Mouse (Mus musculus): ENCODE data around the gene Hmg20a. TPM values are rescaled to one million over a fixed set of nuclear protein-coding genes. Genes with fewer than 3 reads are reported as not detected.

Gene Hmg20a
- polyA plus RNA-seq, 1 experiment = 43.5 TPM

DNA sequence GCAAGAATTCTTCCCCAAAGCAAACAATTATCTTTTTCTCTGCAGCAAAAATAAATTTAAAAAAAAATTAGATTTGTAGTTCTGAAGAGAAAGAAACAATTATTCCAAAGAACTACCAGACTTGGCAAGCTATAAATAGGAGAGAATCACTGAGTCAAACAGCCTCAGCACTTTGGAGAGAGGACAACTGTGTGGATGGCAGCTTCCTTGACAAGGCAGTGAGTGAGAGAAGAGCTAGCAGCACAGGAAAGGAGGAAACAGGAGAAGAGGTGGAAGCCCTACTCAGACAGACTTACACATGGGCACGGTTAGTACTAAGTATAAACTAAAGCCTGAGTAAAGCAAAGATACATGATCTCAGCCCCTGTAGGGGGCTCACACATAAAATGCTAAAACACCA, 22.1 kb upstream of the Hmg20a start:
- TF ChIP-seq CTCF (IDR thresholded peaks at IDR 0.05; ENCODE audit: low read depth, low read length) (no peak), POLR2A (IDR thresholded peaks at IDR 0.05; ENCODE audit: insufficient read depth, low read length) (no peak), EP300 (IDR thresholded peaks at IDR 0.05; ENCODE audit: insufficient read depth, low read depth, low read length) (no peak)
- H3K9ac ChIP-seq (ENCODE audit: low read depth, poor library complexity, severe bottlenecking) = no peak overlapping the region
- H3K27me3 ChIP-seq (ENCODE audit: control insufficient read depth, insufficient read depth, low read length, poor library complexity, severe bottlenecking) = no peaks in the 10 kb centered on the region
- H3K4me3 ChIP-seq (ENCODE audit: low read depth, low read length) = no peak overlapping the region
- H3K36me3 ChIP-seq (ENCODE audit: control insufficient read depth, insufficient read depth, low read length, poor library complexity, severe bottlenecking) = no peaks in the 10 kb centered on the region
- no peaks in the 10 kb centered on the region for H3K4me1 ChIP-seq (ENCODE audit: control insufficient read depth, insufficient read depth, low read length)
- H3K9me3 ChIP-seq (replicated peaks; ENCODE audit: control insufficient read depth, insufficient read depth, low read length, poor library complexity, severe bottlenecking) = no peaks in the 10 kb centered on the region
- H3K27ac ChIP-seq (ENCODE audit: insufficient read depth, low read length) = no peak overlapping the region

DNA sequence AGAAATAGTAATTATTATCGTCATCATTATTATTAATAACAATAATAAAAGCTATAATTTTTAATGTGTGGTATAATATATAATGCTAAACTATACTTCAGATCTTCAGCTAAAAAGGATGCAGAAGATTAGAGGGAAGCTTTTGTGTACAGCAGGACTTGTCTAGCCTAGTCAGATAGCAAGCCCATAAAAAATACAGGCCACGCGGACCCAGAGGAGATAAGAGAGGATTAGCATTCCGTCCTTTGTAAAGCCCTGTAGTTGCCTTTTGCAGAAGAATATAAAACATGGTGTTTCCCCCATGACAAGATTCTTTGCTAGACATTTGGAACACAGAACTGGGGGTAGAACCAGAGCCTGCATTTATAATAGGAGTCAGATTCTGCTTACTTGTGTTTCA, 13.8 kb upstream of the Hmg20a start:
- Histone ChIP-seq H3K4me1 (ENCODE audit: control insufficient read depth, insufficient read depth, low read length) (no peaks in the 10 kb centered on the region), H3K36me3 (ENCODE audit: control insufficient read depth, insufficient read depth, low read length, poor library complexity, severe bottlenecking) (no peaks in the 10 kb centered on the region), H3K9me3 (replicated peaks; ENCODE audit: control insufficient read depth, insufficient read depth, low read length, poor library complexity, severe bottlenecking) (no peaks in the 10 kb centered on the region), H3K27ac (ENCODE audit: insufficient read depth, low read length) (no peak overlapping the region), H3K4me3 (ENCODE audit: low read depth, low read length) (no peak overlapping the region), H3K27me3 (ENCODE audit: control insufficient read depth, insufficient read depth, low read length, poor library complexity, severe bottlenecking) (no peaks in the 10 kb centered on the region), H3K9ac (ENCODE audit: low read depth, poor library complexity, severe bottlenecking) (no peak overlapping the region)
- TF ChIP-seq EP300 (IDR thresholded peaks at IDR 0.05; ENCODE audit: insufficient read depth, low read depth, low read length) (no peak), CTCF (IDR thresholded peaks at IDR 0.05; ENCODE audit: low read depth, low read length) (no peak), POLR2A (IDR thresholded peaks at IDR 0.05; ENCODE audit: insufficient read depth, low read length) (no peak)

DNA sequence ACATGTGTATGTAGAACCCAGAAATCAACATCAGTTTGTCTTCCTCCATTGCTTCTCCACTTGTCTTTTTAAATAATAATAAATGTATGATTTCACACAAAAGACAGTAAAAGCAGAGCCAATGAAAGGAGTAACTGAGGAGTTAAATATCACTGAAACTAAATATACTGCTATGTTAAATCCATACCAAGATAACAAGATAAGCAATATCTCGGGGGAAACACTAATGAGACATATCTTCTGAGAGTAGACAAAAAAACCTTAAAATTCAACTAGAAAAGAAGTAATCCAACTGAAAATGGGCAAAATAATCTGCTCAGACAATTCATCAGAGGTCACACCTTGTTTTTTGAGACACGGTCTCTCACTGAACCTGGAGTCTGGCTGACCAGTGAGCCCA, 8.5 kb upstream of the Hmg20a start:
- Histone ChIP-seq H3K9me3 (replicated peaks; ENCODE audit: control insufficient read depth, insufficient read depth, low read length, poor library complexity, severe bottlenecking) (no peaks in the 10 kb centered on the region), H3K4me1 (ENCODE audit: control insufficient read depth, insufficient read depth, low read length) (no peaks in the 10 kb centered on the region), H3K36me3 (ENCODE audit: control insufficient read depth, insufficient read depth, low read length, poor library complexity, severe bottlenecking) (no peaks in the 10 kb centered on the region), H3K9ac (ENCODE audit: low read depth, poor library complexity, severe bottlenecking) (no peak overlapping the region), H3K27me3 (ENCODE audit: control insufficient read depth, insufficient read depth, low read length, poor library complexity, severe bottlenecking) (no peaks in the 10 kb centered on the region), H3K27ac (ENCODE audit: insufficient read depth, low read length) (no peak overlapping the region), H3K4me3 (ENCODE audit: low read depth, low read length) (no peak overlapping the region)
- TF ChIP-seq CTCF (IDR thresholded peaks at IDR 0.05; ENCODE audit: low read depth, low read length) (no peak), EP300 (IDR thresholded peaks at IDR 0.05; ENCODE audit: insufficient read depth, low read depth, low read length) (no peak), POLR2A (IDR thresholded peaks at IDR 0.05; ENCODE audit: insufficient read depth, low read length) (no peak)

DNA sequence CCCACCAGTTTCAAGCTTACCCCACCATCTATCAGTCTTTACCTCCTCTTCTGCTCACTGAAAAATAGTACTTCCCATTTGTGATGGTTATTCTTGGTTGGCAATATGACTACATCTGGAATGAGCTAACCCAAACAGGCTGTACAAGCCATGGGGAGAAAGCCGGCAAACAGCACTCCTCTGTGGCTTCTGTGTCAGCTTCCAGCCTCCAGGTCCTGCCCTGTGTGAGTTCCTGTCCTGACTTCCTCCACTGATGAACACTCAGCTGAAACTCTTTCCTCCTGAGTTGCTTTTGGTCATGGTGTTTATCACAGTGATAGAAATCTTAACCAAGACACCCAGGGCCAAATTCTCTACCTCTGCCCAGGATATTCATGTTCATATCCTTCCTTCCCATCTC, 5.7 kb upstream of the Hmg20a start:
- no peaks in the 10 kb centered on the region for H3K27me3 ChIP-seq (ENCODE audit: control insufficient read depth, insufficient read depth, low read length, poor library complexity, severe bottlenecking)
- no peaks in the 10 kb centered on the region for H3K9me3 ChIP-seq (replicated peaks; ENCODE audit: control insufficient read depth, insufficient read depth, low read length, poor library complexity, severe bottlenecking)
- no peak overlapping the region for H3K4me3 ChIP-seq (ENCODE audit: low read depth, low read length)
- H3K36me3 ChIP-seq (ENCODE audit: control insufficient read depth, insufficient read depth, low read length, poor library complexity, severe bottlenecking) = no peaks in the 10 kb centered on the region
- no peak overlapping the region for H3K27ac ChIP-seq (ENCODE audit: insufficient read depth, low read length)
- TF ChIP-seq POLR2A (IDR thresholded peaks at IDR 0.05; ENCODE audit: insufficient read depth, low read length) = no peak
- TF ChIP-seq CTCF (IDR thresholded peaks at IDR 0.05; ENCODE audit: low read depth, low read length) = no peak
- TF ChIP-seq EP300 (IDR thresholded peaks at IDR 0.05; ENCODE audit: insufficient read depth, low read depth, low read length) = no peak
- no peaks in the 10 kb centered on the region for H3K4me1 ChIP-seq (ENCODE audit: control insufficient read depth, insufficient read depth, low read length)
- H3K9ac ChIP-seq (ENCODE audit: low read depth, poor library complexity, severe bottlenecking) = no peak overlapping the region

DNA sequence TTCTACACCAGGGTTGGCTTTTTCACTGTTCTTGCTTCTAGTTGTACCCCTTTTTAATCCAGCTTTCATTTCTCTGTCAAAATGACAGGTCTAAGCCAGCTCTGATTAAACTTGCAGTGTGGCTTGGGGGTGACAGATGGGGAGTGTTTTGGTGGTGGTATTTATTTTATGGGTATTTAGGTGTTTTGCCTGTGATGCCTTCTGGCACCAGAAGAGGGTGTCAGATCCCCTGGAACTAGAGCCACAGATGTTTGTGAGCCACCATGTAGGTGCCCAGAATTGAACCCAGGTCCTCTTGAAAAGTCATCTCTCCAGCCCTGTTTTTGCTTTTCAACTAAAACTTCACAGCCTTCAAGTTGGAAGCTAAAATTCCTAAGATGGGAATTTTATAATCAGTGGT, 4.1 kb upstream of the Hmg20a start:
- Histone ChIP-seq H3K9ac (ENCODE audit: low read depth, poor library complexity, severe bottlenecking) (no peak overlapping the region), H3K27ac (ENCODE audit: insufficient read depth, low read length) (no peak overlapping the region), H3K4me1 (ENCODE audit: control insufficient read depth, insufficient read depth, low read length) (no peaks in the 10 kb centered on the region), H3K4me3 (ENCODE audit: low read depth, low read length) (no peak overlapping the region), H3K9me3 (replicated peaks; ENCODE audit: control insufficient read depth, insufficient read depth, low read length, poor library complexity, severe bottlenecking) (no peaks in the 10 kb centered on the region), H3K36me3 (ENCODE audit: control insufficient read depth, insufficient read depth, low read length, poor library complexity, severe bottlenecking) (no peaks in the 10 kb centered on the region), H3K27me3 (ENCODE audit: control insufficient read depth, insufficient read depth, low read length, poor library complexity, severe bottlenecking) (no peaks in the 10 kb centered on the region)
- TF ChIP-seq EP300 (IDR thresholded peaks at IDR 0.05; ENCODE audit: insufficient read depth, low read depth, low read length) (no peak), CTCF (IDR thresholded peaks at IDR 0.05; ENCODE audit: low read depth, low read length) (peak; percentile 21)

DNA sequence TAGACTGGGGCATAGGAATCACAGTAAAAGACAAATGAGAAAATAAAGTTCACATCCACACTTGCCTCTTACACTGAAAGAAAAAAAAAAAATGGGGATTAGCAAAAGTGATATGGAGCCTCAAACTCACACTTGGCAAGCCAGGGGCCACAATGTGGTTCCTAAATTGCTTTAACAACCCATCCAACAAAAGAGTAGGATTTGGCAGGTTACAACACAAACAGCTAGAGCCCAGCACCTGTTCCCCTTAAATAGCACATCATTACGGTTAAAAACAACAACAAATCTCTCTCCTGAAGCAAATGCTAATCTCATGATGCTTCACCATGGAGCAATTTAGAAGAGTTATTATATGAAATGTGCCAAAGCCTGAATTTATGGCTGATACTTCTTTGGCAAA, 3.0 kb upstream of the Hmg20a start:
- Histone ChIP-seq H3K36me3 (ENCODE audit: control insufficient read depth, insufficient read depth, low read length, poor library complexity, severe bottlenecking) (no peaks in the 10 kb centered on the region), H3K27me3 (ENCODE audit: control insufficient read depth, insufficient read depth, low read length, poor library complexity, severe bottlenecking) (no peaks in the 10 kb centered on the region), H3K9me3 (replicated peaks; ENCODE audit: control insufficient read depth, insufficient read depth, low read length, poor library complexity, severe bottlenecking) (no peaks in the 10 kb centered on the region), H3K4me1 (ENCODE audit: control insufficient read depth, insufficient read depth, low read length) (no peaks in the 10 kb centered on the region), H3K4me3 (ENCODE audit: low read depth, low read length) (no peak overlapping the region), H3K27ac (ENCODE audit: insufficient read depth, low read length) (no peak overlapping the region), H3K9ac (ENCODE audit: low read depth, poor library complexity, severe bottlenecking) (no peak overlapping the region)
- TF ChIP-seq POLR2A (IDR thresholded peaks at IDR 0.05; ENCODE audit: insufficient read depth, low read length) = no peak
- TF ChIP-seq EP300 (IDR thresholded peaks at IDR 0.05; ENCODE audit: insufficient read depth, low read depth, low read length) = no peak
- TF ChIP-seq CTCF (IDR thresholded peaks at IDR 0.05; ENCODE audit: low read depth, low read length) = no peak

All from ES-Bruce4 (cell line).